Mouse (Mus musculus) heart, embryonic 12.5 days (tissue): ENCODE results near the gene Mical3. TPM values are rescaled to one million over a fixed set of nuclear protein-coding genes. Genes with fewer than 3 reads are reported as not detected.

Experiments used
- ATAC-seq: fragments of 200-750 bp; cut with Nextera tagmentation; 2 replicates; pipeline ENCODE4 v1.8.0; 2017; ENCODE audit warnings: moderate TSS enrichment, moderate library complexity; ENCODE audit not compliant: insufficient number of reproducible peaks, low FRiP score
- H3K27ac ChIP-seq: fragments of 300-500 bp; sonication (generic); 2 replicates; pipeline ENCODE4 v1.5.1; 2016; ENCODE audit warnings: mild to moderate bottlenecking, moderate library complexity; ENCODE audit not compliant: poor library complexity, severe bottlenecking
- H3K27me3 ChIP-seq: fragments of 300-500 bp; sonication (generic); replicated peaks from 2 replicates; pipeline ENCODE4 v1.6.1; 2016; ENCODE audit warnings: mild to moderate bottlenecking, moderate library complexity
- H3K36me3 ChIP-seq: fragments of 300-500 bp; sonication (generic); 2 replicates; pipeline ENCODE4 v1.6.1; 2016; ENCODE audit warnings: mild to moderate bottlenecking, moderate library complexity
- H3K4me1 ChIP-seq: fragments of 300-500 bp; sonication (generic); replicated peaks from 2 replicates; pipeline ENCODE4 v1.6.1; 2016; ENCODE audit warnings: mild to moderate bottlenecking
- H3K4me2 ChIP-seq: fragments of 300-500 bp; sonication (generic); 2 replicates; pipeline ENCODE4 v1.6.1; 2016; ENCODE audit warnings: mild to moderate bottlenecking, moderate library complexity
- H3K4me3 ChIP-seq: fragments of 300-500 bp; sonication (generic); 2 replicates; pipeline ENCODE4 v1.5.1; 2016; ENCODE audit warnings: mild to moderate bottlenecking
- H3K9ac ChIP-seq: fragments of 300-500 bp; sonication (generic); 2 replicates; pipeline ENCODE4 v1.6.1; 2016; ENCODE audit warnings: mild to moderate bottlenecking, moderate library complexity
- H3K9me3 ChIP-seq: fragments of 300-500 bp; sonication (generic); replicated peaks from 2 replicates; pipeline ENCODE4 v1.6.1; 2016; ENCODE audit warnings: mild to moderate bottlenecking, moderate library complexity
- WGBS: fragments of 180-500 bp; shearing (Covaris S2); methylation state at CpG from one replicate; pipeline ENCODE4 v1.1.7; 2016; 5-methylcytosine and 5-hydroxymethylcytosine counted together
- polyA plus RNA-seq: library from polyadenylated mRNA; unstranded; fragments of >200 nt; fragmentation: Nextera tagmentation; extraction: Ambion mirVana; gene quantifications from 2 replicates; pipeline ENCODE4 v1.2.1, GENCODE M21; 2016

The Mical3 gene
- polyA plus RNA-seq, 1 experiment from 2014 or later: 37.4 TPM

DNA sequence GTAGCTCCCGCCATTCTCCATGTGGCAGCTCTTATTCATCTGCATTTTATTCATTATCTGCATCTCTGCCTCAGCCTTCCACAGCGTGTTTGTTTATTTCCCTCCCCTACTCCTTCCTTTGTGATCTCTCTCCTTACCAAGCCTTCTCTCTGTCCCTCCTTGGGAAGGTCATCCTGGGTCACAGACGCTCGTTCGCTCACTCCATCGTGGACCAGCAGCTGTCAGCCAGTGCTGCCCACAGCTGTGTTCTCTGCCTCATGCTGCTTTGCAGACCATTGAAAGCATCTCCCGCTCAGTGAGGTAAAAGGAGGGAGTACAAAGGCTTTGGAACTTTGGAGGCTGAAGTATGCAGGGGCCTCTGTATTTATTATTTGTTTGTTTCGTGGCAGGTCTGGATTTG, 15.1 kb upstream of the Mical3 start:
- no peak overlapping the region for H3K4me2 ChIP-seq
- H3K27ac ChIP-seq: no peak overlapping the region
- peaks cover 28% of the 10 kb centered on the region for H3K4me1 ChIP-seq
- H3K36me3 ChIP-seq: no peaks in the 10 kb centered on the region
- 0 out of 2 replicates have a peak, but pooled peaks cover 2% of the 10 kb centered on the region for H3K9me3 ChIP-seq
- no peak overlapping the region for H3K9ac ChIP-seq
- H3K27me3 ChIP-seq: no peaks in the 10 kb centered on the region
- WGBS: 61% methylated on average over 8 of the region's 8 CpGs
- H3K4me3 ChIP-seq: no peak overlapping the region
- no peak for ATAC-seq

DNA sequence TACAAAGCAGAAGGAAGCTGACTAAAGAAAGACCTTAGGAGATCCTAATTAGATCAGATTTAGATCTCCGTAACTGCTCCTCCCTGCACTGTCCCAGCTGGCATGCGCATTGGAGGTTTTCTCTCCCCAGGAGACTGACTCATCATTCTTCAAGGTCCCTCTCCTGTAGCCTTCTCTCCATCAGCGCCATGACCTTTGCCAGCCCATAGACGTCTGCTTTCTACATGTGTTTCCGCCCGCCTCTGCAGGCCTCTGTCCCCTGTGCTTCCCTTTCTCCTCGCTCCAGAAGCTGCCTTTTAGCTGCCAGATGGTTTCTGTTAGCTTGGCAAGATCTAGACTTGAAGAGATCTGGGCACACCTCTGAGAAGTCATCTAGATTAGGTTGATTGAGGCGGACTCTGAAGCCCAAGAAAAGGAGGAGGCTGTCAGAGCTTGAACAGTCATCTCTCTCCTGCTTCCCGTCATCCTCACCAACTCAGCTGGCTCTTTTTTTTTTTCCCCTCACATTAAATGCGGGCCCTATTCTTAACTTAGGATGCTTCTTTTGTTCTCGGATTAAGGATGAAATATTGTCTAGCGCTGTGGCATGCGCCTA, 14.3 kb upstream of the Mical3 start:
- H3K36me3 ChIP-seq: no peaks in the 10 kb centered on the region
- H3K27ac ChIP-seq: no peak overlapping the region
- H3K4me2 ChIP-seq: no peak overlapping the region
- 0 out of 2 replicates have a peak, but pooled peaks cover 1% of the 10 kb centered on the region for H3K9me3 ChIP-seq
- ATAC-seq: no peak
- 68% methylated on average over 13 of the region's 13 CpGs for WGBS
- no peaks in the 10 kb centered on the region for H3K27me3 ChIP-seq
- no peak overlapping the region; the same call in 1 of the 2 replicates for H3K9ac ChIP-seq
- peaks cover 28% of the 10 kb centered on the region for H3K4me1 ChIP-seq
- no peak overlapping the region for H3K4me3 ChIP-seq

DNA sequence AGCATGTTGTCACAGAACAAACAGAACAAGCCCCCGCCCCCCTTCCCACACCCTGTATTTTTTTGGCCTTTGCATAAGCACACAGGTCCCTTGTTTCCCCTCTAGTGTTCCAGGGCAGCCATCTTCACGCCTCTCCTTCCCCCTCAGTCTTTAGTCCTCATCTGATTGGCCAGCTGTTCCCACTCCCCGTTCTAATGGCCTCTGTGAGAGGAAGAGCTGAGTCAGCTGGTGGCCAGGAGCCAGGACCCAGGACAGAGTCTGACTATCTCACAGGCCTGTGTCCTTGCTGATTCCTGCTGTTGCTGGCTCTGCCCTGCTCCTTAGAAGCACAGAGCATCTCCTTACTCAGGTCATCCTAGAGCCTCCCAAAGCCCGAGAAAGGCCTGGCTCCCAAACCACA, 13.3 kb upstream of the Mical3 start:
- no peaks in the 10 kb centered on the region for H3K36me3 ChIP-seq
- H3K4me3 ChIP-seq: no peak overlapping the region
- no peak overlapping the region for H3K27ac ChIP-seq
- WGBS: 53% methylated on average over 4 of the region's 4 CpGs
- no peak overlapping the region for H3K4me2 ChIP-seq
- peak; percentile 76 for ATAC-seq
- H3K27me3 ChIP-seq: no peaks in the 10 kb centered on the region
- H3K4me1 ChIP-seq: peaks cover 28% of the 10 kb centered on the region
- no peak overlapping the region for H3K9ac ChIP-seq
- H3K9me3 ChIP-seq: no peaks in the 10 kb centered on the region

DNA sequence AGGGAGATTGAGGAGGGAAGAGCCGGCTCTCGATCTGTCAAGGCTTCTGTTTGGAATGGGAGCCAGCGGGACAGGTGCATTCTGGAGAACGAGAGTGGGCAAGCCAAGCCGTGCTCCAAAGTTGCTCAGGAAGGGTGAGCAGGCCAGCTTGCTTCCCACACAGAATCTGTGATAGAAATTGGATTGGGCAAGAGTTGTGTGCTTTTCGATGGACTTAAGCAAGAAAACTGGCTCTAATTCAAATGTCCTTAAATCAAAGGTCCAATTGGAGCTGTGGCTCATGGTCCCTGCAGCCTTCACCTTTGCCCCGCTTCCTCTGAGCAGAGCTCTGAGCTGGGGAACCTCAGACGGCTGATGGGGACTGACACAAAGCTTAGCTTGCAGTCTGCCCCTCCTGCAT, 12.6 kb upstream of the Mical3 start:
- Histone ChIP-seq H3K4me2 (no peak overlapping the region), H3K9me3 (no peaks in the 10 kb centered on the region), H3K36me3 (no peaks in the 10 kb centered on the region), H3K9ac (no peak overlapping the region), H3K4me3 (no peak overlapping the region), H3K4me1 (peaks cover 28% of the 10 kb centered on the region), H3K27ac (no peak overlapping the region), H3K27me3 (no peaks in the 10 kb centered on the region)
- ATAC-seq: no peak
- whole genome bisulfite sequencing: 82% methylated on average over 8 of the region's 8 CpGs

DNA sequence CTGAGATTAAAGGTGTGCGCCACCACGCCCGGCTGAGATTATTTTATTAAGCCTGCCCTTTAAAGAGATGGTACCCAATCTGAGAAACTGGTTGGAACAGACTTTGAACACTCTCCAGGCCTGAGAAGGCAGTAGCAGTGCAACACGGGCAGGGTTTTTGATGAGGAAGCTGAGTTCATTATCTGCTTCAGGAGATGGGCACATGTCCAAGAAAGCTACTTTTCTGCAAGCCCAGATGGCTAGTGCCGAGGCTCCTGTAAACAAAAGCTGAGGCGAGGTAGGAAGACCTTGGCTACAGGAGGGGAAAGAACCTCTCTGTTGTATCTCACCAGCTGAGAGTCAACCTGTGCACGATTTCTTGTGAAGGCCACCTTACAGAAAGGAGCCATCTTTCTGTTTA, 11.5 kb upstream of the Mical3 start:
- H3K27me3 ChIP-seq: no peaks in the 10 kb centered on the region
- H3K4me1 ChIP-seq: peaks cover 18% of the 10 kb centered on the region
- no peak for ATAC-seq
- no peaks in the 10 kb centered on the region for H3K36me3 ChIP-seq
- no peak overlapping the region for H3K27ac ChIP-seq
- no peak overlapping the region for H3K4me3 ChIP-seq
- H3K4me2 ChIP-seq: no peak overlapping the region
- H3K9me3 ChIP-seq: no peaks in the 10 kb centered on the region
- H3K9ac ChIP-seq: no peak overlapping the region
- 78% methylated on average over 7 of the region's 7 CpGs for WGBS

DNA sequence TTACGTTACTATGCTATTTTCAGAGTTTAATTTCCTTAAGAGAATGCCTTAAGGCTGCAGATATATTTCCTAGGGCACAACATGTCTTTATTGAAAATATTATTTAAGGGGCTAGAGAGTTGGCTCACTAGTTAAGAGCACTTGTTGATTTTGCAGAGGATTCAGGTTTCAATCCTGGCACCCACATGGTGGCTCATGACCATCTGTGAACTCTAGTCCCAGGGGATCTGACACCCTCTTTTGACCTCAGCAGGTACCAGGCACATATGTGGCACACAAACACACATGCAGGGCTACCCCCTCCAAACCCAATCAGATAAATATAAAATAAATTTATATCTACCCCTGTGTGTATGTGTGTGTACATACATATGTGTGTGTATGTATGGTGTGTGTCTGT, 8.5 kb upstream of the Mical3 start:
- no peak overlapping the region for H3K9ac ChIP-seq
- H3K27me3 ChIP-seq: no peaks in the 10 kb centered on the region
- H3K9me3 ChIP-seq: no peaks in the 10 kb centered on the region
- H3K4me1 ChIP-seq: peaks cover 5% of the 10 kb centered on the region
- WGBS: 88% methylated on average over 1 of the region's 1 CpGs
- no peak overlapping the region for H3K27ac ChIP-seq
- H3K4me3 ChIP-seq: no peak overlapping the region
- H3K4me2 ChIP-seq: no peak overlapping the region
- ATAC-seq: no peak
- H3K36me3 ChIP-seq: no peaks in the 10 kb centered on the region

DNA sequence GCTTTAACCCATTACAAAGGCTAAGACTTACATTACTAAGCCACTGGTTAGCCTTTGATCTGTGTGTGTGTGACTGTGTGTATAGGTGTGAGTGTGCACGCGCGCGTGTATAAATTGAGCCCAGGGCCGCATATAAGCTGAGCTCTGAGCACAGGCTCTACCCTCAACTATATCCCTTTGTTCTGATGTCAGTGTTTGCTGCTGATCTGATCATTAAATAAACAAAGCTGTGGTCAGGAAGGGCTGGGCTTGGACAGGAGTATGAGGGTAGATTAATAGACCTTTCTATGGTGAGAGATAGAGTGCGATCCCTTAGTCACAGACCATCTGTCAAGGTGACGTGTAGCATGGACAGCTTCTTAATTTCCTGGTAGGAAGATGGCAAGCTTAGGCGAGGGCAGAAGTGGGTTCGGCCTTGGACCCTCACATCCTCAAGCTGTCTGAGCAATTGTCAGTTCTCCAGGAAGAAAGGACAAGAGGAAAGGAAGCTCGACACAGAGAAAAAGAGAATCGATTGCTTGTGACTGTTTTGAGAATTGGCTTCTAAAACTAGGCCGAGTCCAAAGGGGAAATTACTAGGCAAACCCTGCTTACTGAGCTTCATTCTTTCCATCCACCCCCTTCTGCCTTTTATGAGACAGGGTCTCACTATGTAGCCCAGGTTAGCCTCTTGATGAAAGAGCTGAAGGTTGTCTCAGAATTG, 7.7 kb upstream of the Mical3 start:
- Histone ChIP-seq H3K4me3 (no peak overlapping the region), H3K4me2 (no peak overlapping the region), H3K36me3 (no peaks in the 10 kb centered on the region), H3K27ac (no peak overlapping the region), H3K9ac (0 out of 2 replicates have a peak overlapping the region, but pooled peaks have one; percentile 2), H3K9me3 (no peaks in the 10 kb centered on the region), H3K27me3 (no peaks in the 10 kb centered on the region), H3K4me1 (no peaks in the 10 kb centered on the region)
- 71% methylated on average over 12 of the region's 12 CpGs for WGBS
- ATAC-seq: no peak

DNA sequence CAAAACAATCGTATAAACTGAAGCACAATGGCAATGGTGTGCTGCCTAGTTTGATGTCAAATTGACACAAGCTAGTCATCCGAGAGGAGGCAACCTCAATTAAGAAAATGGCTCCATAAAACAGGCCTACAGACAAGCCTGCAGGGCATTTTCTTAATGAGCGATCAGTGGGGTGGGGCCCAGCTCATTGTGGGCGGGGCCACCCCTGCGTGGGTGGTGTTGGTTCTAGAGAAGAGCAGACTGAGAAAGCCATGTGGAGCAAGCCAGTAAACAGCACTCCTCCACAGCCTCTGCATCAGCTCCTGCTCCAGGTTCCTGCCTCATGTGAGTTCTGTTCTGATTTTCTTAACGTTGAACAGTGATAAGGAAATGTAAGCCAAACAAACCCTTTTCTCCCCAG, 6.4 kb upstream of the Mical3 start:
- H3K4me3 ChIP-seq: no peak overlapping the region
- no peaks in the 10 kb centered on the region for H3K9me3 ChIP-seq
- no peaks in the 10 kb centered on the region for H3K36me3 ChIP-seq
- H3K4me2 ChIP-seq: no peak overlapping the region
- no peaks in the 10 kb centered on the region for H3K4me1 ChIP-seq
- no peak overlapping the region for H3K9ac ChIP-seq
- H3K27ac ChIP-seq: no peak overlapping the region
- no peak for ATAC-seq
- 50% methylated on average over 6 of the region's 6 CpGs for WGBS
- H3K27me3 ChIP-seq: peaks cover 6% of the 10 kb centered on the region

DNA sequence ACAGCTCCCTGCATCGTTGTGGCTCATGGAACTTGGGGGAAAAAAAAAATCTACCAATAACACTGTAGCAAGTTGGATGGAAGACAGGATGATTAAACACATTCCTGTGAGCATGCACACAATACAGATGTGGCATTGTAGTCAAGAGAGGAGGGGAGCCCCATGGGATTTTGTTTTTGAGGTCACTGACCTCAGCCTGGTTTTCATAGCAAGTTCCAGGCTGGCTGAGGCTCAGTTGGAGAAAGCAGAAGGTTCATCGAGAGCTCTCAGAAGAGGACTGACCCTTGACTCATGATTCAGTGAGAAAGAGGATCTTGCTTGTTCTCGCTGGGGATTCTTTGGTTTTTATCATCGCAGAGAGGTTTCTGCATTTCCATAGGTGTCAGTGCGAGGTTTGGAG, 4.1 kb upstream of the Mical3 start:
- no peak overlapping the region for H3K27ac ChIP-seq
- peaks cover 14% of the 10 kb centered on the region for H3K4me1 ChIP-seq
- peaks cover 19% of the 10 kb centered on the region for H3K27me3 ChIP-seq
- whole genome bisulfite sequencing: 57% methylated on average over 5 of the region's 5 CpGs
- no peak for ATAC-seq
- no peak overlapping the region for H3K4me3 ChIP-seq
- no peak overlapping the region for H3K4me2 ChIP-seq
- H3K36me3 ChIP-seq: no peaks in the 10 kb centered on the region
- no peak overlapping the region for H3K9ac ChIP-seq
- no peaks in the 10 kb centered on the region for H3K9me3 ChIP-seq

DNA sequence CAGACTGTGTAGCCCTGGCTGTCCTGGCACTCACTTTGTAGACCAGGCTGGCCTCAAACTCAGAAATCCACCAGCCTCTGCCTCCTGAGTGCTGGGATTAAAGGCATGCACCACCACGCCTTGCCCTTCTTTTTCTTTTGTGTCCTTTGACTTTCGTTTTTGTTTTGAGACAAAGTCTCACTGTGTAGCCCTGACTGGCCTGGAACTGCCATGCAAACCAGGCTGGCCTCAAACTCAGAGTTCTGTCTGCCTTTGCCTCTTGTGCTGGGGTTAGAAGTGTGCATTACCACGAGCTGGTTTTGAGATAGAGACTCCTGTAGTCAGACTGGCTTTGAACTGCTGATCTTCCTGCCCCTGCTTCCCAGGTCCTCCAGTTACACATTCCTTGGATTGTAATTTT, 3.5 kb upstream of the Mical3 start:
- Histone ChIP-seq H3K27ac (no peak overlapping the region), H3K4me1 (peaks cover 20% of the 10 kb centered on the region), H3K36me3 (no peaks in the 10 kb centered on the region), H3K9me3 (no peaks in the 10 kb centered on the region), H3K9ac (no peak overlapping the region), H3K27me3 (peaks cover 19% of the 10 kb centered on the region), H3K4me2 (no peak overlapping the region), H3K4me3 (no peak overlapping the region)
- no peak for ATAC-seq
- WGBS: 46% methylated on average over 3 of the region's 3 CpGs

DNA sequence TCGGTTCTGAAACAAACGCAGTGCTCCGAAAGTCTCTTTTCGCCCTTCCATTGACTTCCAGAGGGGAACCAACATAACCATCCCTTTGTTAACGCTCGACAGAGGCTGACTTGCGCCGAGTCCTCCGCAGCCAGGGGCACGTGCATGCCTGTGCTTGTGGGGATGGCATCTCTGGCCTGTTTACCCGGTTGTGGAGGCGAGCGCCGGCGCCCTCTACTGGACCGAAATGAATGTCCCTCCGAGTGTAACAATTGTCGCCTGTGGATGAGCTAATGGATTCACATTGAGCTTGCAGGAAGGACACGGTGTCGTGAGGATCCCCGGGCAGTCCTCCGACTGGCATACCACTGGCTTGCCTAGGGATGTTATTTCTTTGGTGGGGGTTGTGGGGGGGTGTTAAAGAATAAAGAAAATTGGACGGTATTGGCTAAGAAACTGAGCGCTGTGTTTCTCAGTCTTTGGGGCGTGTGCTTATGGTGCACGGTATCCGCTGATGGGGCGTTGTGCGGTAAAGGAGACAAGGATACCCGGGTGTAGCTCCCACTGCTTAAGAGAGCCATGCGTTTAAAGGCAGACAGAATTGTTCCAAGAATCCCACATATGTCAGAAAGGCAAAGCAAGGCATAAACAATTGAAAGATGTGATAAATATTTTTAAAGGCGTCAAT, 627 bp downstream of the Mical3 start:
- WGBS: 1% methylated on average over 32 of the region's 32 CpGs
- H3K4me1 ChIP-seq: peaks cover 31% of the 10 kb centered on the region
- H3K4me2 ChIP-seq: peak overlapping the region; percentile 87
- H3K4me3 ChIP-seq: peak overlapping the region; percentile 41
- H3K9me3 ChIP-seq: no peaks in the 10 kb centered on the region
- H3K27me3 ChIP-seq: peaks cover 19% of the 10 kb centered on the region
- peak overlapping the region; percentile 30 for H3K9ac ChIP-seq
- no peaks in the 10 kb centered on the region for H3K36me3 ChIP-seq
- H3K27ac ChIP-seq: no peak overlapping the region
- ATAC-seq: peak; percentile 89
